Mouse (Mus musculus) hindbrain, embryonic 16.5 days (tissue): ENCODE measurements around the gene Gfod1. TPM values are rescaled to one million over a fixed set of nuclear protein-coding genes. Genes with fewer than 3 reads are reported as not detected.

Experiments
- ATAC-seq: fragments of 200-750 bp; cut with Nextera tagmentation; 2 replicates; pipeline ENCODE4 v1.8.0; 2017; ENCODE audit warnings: moderate TSS enrichment, moderate library complexity
- H3K27ac ChIP-seq: fragments of 300-500 bp; sonication (generic); 2 replicates; pipeline ENCODE4 v1.5.1; 2014; ENCODE audit warnings: low read depth, mild to moderate bottlenecking, control low read depth, low read length, moderate library complexity
- H3K27me3 ChIP-seq: fragments of 300-500 bp; sonication (generic); replicated peaks from 2 replicates; pipeline ENCODE4 v1.6.1; 2014; ENCODE audit warnings: low read length; ENCODE audit not compliant: control insufficient read depth, insufficient read depth
- H3K36me3 ChIP-seq: fragments of 300-500 bp; sonication (generic); 2 replicates; pipeline ENCODE4 v1.6.1; 2014; ENCODE audit warnings: mild to moderate bottlenecking, low read length, moderate library complexity, mixed read lengths; ENCODE audit not compliant: control insufficient read depth, insufficient read depth
- H3K4me1 ChIP-seq: fragments of 300-500 bp; sonication (generic); 2 replicates; pipeline ENCODE4 v1.6.1; 2014; ENCODE audit warnings: low read depth, low read length; ENCODE audit not compliant: control insufficient read depth, insufficient read depth
- H3K4me2 ChIP-seq: fragments of 300-500 bp; sonication (generic); 2 replicates; pipeline ENCODE4 v1.6.1; 2014; ENCODE audit warnings: mild to moderate bottlenecking, low read length, control low read depth, moderate library complexity
- H3K4me3 ChIP-seq: fragments of 300-500 bp; sonication (generic); 2 replicates; pipeline ENCODE4 v1.5.1; 2014; ENCODE audit warnings: mild to moderate bottlenecking, low read length, control low read depth, moderate library complexity
- H3K9ac ChIP-seq: fragments of 300-500 bp; sonication (generic); 2 replicates; pipeline ENCODE4 v1.6.1; 2014; ENCODE audit warnings: low read depth, mild to moderate bottlenecking, control low read depth, low read length, moderate library complexity
- H3K9me3 ChIP-seq: fragments of 300-500 bp; sonication (generic); 2 replicates; pipeline ENCODE4 v1.6.1; 2014; ENCODE audit warnings: mild to moderate bottlenecking, low read length, moderate library complexity; ENCODE audit not compliant: control insufficient read depth
- WGBS: fragments of 180-500 bp; shearing (Covaris S2); extraction: QIAGEN DNeasy Blood & Tissue Kit; methylation state at CpG from one replicate; pipeline ENCODE4 v1.1.7; 2014; 5-methylcytosine and 5-hydroxymethylcytosine counted together
- polyA plus RNA-seq: library from polyadenylated mRNA; unstranded; fragments of >200 nt; fragmentation: Nextera tagmentation; extraction: Ambion mirVana; gene quantifications from 2 replicates; pipeline ENCODE4 v1.2.1, GENCODE M21; 2015

Gfod1 gene
- polyA plus RNA-seq, 1 experiment from 2014 or later: 2.4 TPM

- ATAC-seq: no peak
- WGBS: 83% methylated on average over 4 of the region's 4 CpGs
- H3K9me3 ChIP-seq: no peaks in the 10 kb centered on the region
- H3K4me1 ChIP-seq: peaks cover 9% of the 10 kb centered on the region
- H3K4me3 ChIP-seq: no peak overlapping the region
- H3K4me2 ChIP-seq: no peak overlapping the region
- no peak overlapping the region for H3K27ac ChIP-seq
- H3K27me3 ChIP-seq: no peaks in the 10 kb centered on the region
- H3K36me3 ChIP-seq: no peaks in the 10 kb centered on the region
- no peak overlapping the region for H3K9ac ChIP-seq
Observed at GRCm38 (mm10) chr13:43292892-43293291, 11.1 kb downstream of the Gfod1 start.

- WGBS: 52% methylated on average over 6 of the region's 6 CpGs
- H3K4me3 ChIP-seq: no peak overlapping the region
- H3K9me3 ChIP-seq: no peaks in the 10 kb centered on the region
- peaks cover 9% of the 10 kb centered on the region for H3K4me1 ChIP-seq
- ATAC-seq: peak; percentile 60; the same call in 1 of the 2 replicates
- 0 out of 2 replicates have a peak overlapping the region, but pooled peaks have one; percentile 15 for H3K4me2 ChIP-seq
- H3K27ac ChIP-seq: peak overlapping the region; percentile 21; the same call in 1 of the 2 replicates
- H3K9ac ChIP-seq: no peak overlapping the region
- no peaks in the 10 kb centered on the region for H3K27me3 ChIP-seq
- no peaks in the 10 kb centered on the region for H3K36me3 ChIP-seq
Observed at GRCm38 (mm10) chr13:43289076-43289475, 14.9 kb downstream of the Gfod1 start.

GRCm38 (mm10) chr13:43288444-43288843 lies 15.5 kb downstream of the Gfod1 start:
- Histone ChIP-seq H3K27me3 (no peaks in the 10 kb centered on the region), H3K4me2 (no peak overlapping the region), H3K4me1 (peaks cover 9% of the 10 kb centered on the region), H3K9ac (no peak overlapping the region), H3K27ac (no peak overlapping the region), H3K4me3 (no peak overlapping the region), H3K36me3 (no peaks in the 10 kb centered on the region), H3K9me3 (no peaks in the 10 kb centered on the region)
- 45% methylated on average over 4 of the region's 4 CpGs for WGBS
- ATAC-seq: no peak

- ATAC-seq: no peak
- Histone ChIP-seq H3K4me1 (peaks cover 9% of the 10 kb centered on the region), H3K4me3 (no peak overlapping the region), H3K9ac (no peak overlapping the region), H3K27me3 (no peaks in the 10 kb centered on the region), H3K4me2 (no peak overlapping the region), H3K36me3 (no peaks in the 10 kb centered on the region), H3K9me3 (no peaks in the 10 kb centered on the region), H3K27ac (no peak overlapping the region)
- 38% methylated on average over 5 of the region's 5 CpGs for WGBS
Observed at GRCm38 (mm10) chr13:43288026-43288425, 15.9 kb downstream of the Gfod1 start.

GRCm38 (mm10) chr13:43286836-43287235 lies 17.1 kb downstream of the Gfod1 start:
- Histone ChIP-seq H3K4me1 (peaks cover 9% of the 10 kb centered on the region), H3K4me2 (no peak overlapping the region), H3K4me3 (no peak overlapping the region), H3K36me3 (no peaks in the 10 kb centered on the region), H3K9ac (no peak overlapping the region), H3K9me3 (no peaks in the 10 kb centered on the region), H3K27me3 (no peaks in the 10 kb centered on the region), H3K27ac (no peak overlapping the region)
- WGBS: 78% methylated on average over 7 of the region's 7 CpGs
- ATAC-seq: no peak

GRCm38 (mm10) chr13:43284711-43285151 lies 19.2 kb downstream of the Gfod1 start:
- Histone ChIP-seq H3K9ac (no peak overlapping the region), H3K4me3 (no peak overlapping the region), H3K36me3 (no peaks in the 10 kb centered on the region), H3K9me3 (no peaks in the 10 kb centered on the region), H3K4me2 (no peak overlapping the region), H3K27ac (no peak overlapping the region), H3K27me3 (no peaks in the 10 kb centered on the region), H3K4me1 (peaks cover 9% of the 10 kb centered on the region)
- no peak for ATAC-seq
- WGBS: 63% methylated on average over 4 of the region's 4 CpGs

GRCm38 (mm10) chr13:43273906-43274305 lies 30.1 kb downstream of the Gfod1 start:
- WGBS: 72% methylated on average over 14 of the region's 14 CpGs
- H3K27me3 ChIP-seq: no peaks in the 10 kb centered on the region
- no peak overlapping the region for H3K4me2 ChIP-seq
- peaks cover 5% of the 10 kb centered on the region; the same call in 1 of the 2 replicates for H3K4me1 ChIP-seq
- H3K27ac ChIP-seq: no peak overlapping the region
- H3K36me3 ChIP-seq: no peaks in the 10 kb centered on the region
- no peak overlapping the region for H3K4me3 ChIP-seq
- H3K9me3 ChIP-seq: no peaks in the 10 kb centered on the region
- ATAC-seq: no peak
- H3K9ac ChIP-seq: no peak overlapping the region

GRCm38 (mm10) chr13:43272303-43273135 lies 31.5 kb downstream of the Gfod1 start:
- Histone ChIP-seq H3K4me3 (no peak overlapping the region), H3K4me1 (peaks cover 5% of the 10 kb centered on the region; the same call in 1 of the 2 replicates), H3K4me2 (no peak overlapping the region), H3K9ac (no peak overlapping the region), H3K27ac (no peak overlapping the region), H3K9me3 (no peaks in the 10 kb centered on the region), H3K27me3 (no peaks in the 10 kb centered on the region), H3K36me3 (no peaks in the 10 kb centered on the region)
- no peak for ATAC-seq
- WGBS: 81% methylated on average over 13 of the region's 13 CpGs

GRCm38 (mm10) chr13:43271481-43271880 lies 32.5 kb downstream of the Gfod1 start:
- no peaks in the 10 kb centered on the region for H3K27me3 ChIP-seq
- H3K4me3 ChIP-seq: no peak overlapping the region
- H3K4me2 ChIP-seq: no peak overlapping the region
- no peak for ATAC-seq
- no peaks in the 10 kb centered on the region for H3K9me3 ChIP-seq
- H3K4me1 ChIP-seq: peaks cover 5% of the 10 kb centered on the region; the same call in 1 of the 2 replicates
- WGBS: 80% methylated on average over 9 of the region's 9 CpGs
- H3K27ac ChIP-seq: no peak overlapping the region
- no peak overlapping the region for H3K9ac ChIP-seq
- no peaks in the 10 kb centered on the region for H3K36me3 ChIP-seq
